Mouse (Mus musculus) ES-Bruce4 (cell line): ENCODE data around the gene Pm20d2. TPM values are rescaled to one million over a fixed set of nuclear protein-coding genes. Genes with fewer than 3 reads are reported as not detected.

Source experiments
- H3K27ac ChIP-seq: 2 replicates; pipeline ENCODE4 v1.5.1; 2012; ENCODE audit warnings: low read length, inconsistent platforms; ENCODE audit not compliant: insufficient read depth
- H3K27me3 ChIP-seq: 2 replicates; pipeline ENCODE4 v1.6.1; 2012; ENCODE audit warnings: mild to moderate bottlenecking, low read length, inconsistent platforms; ENCODE audit not compliant: control insufficient read depth, poor library complexity, insufficient read depth, severe bottlenecking
- H3K36me3 ChIP-seq: 2 replicates; pipeline ENCODE4 v1.6.1; 2012; ENCODE audit warnings: inconsistent platforms, mild to moderate bottlenecking, low read length, moderate library complexity; ENCODE audit not compliant: control insufficient read depth, poor library complexity, insufficient read depth, severe bottlenecking
- H3K4me1 ChIP-seq: one replicate; pipeline ENCODE4 v1.8.1; 2011; ENCODE audit warnings: low read length; ENCODE audit not compliant: control insufficient read depth, insufficient read depth
- H3K4me3 ChIP-seq: 2 replicates; pipeline ENCODE4 v1.5.1; 2011; ENCODE audit warnings: low read depth, mild to moderate bottlenecking, low read length
- H3K9ac ChIP-seq: 2 replicates; pipeline ENCODE4 v1.6.1; 2012; ENCODE audit warnings: low read depth, mild to moderate bottlenecking, inconsistent platforms; ENCODE audit not compliant: poor library complexity, severe bottlenecking
- H3K9me3 ChIP-seq: replicated peaks from 2 replicates; pipeline ENCODE4 v1.6.1; 2012; ENCODE audit warnings: mild to moderate bottlenecking, low read length, inconsistent platforms; ENCODE audit not compliant: control insufficient read depth, poor library complexity, insufficient read depth, severe bottlenecking
- CTCF ChIP-seq: IDR thresholded peaks from one replicate; pipeline ENCODE4 v1.8.1; 2011; ENCODE audit warnings: low read depth, low read length
- EP300 ChIP-seq: IDR thresholded peaks from 2 replicates; pipeline ENCODE4 v1.6.1; 2011; ENCODE audit warnings: low read depth, low read length; ENCODE audit not compliant: insufficient read depth
- POLR2A ChIP-seq: IDR thresholded peaks from one replicate; pipeline ENCODE4 v1.8.1; 2011; ENCODE audit warnings: low read length; ENCODE audit not compliant: insufficient read depth
- polyA plus RNA-seq: library from polyadenylated mRNA; stranded (reverse); fragments of >200 nt; gene quantifications from 2 replicates; pipeline ENCODE4 v1.2.4, GENCODE M21; 2011; ENCODE audit warnings: low read depth; ENCODE audit not compliant: missing spikeins, insufficient read depth, insufficient read length

Gene Pm20d2
- polyA plus RNA-seq, 1 experiment: 4.4 TPM

DNA sequence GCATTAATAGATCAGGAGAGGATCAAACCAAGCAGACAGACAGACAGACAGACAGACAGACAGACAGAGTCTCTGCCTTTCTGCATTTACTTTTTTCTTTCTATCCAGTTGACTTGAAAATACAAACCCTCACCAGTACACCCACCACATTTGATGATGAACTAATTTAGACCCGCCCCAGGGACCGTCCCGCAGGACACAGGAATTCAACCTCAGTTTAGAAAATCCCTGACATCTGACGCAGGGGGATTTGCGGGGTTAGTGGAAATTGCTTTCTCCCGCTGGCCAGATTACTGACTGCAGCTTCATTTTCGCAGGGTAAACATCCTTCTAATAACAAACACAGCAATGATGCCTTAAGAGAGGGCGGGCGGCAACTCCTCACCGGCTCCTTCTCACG lies 57.3 kb downstream of the Pm20d2 start, which contains the start of gene Gabrr1:
Gabrr1 (plus strand) TSS at position 301 of the 400 bp plus-strand sequence.
- H3K4me3 ChIP-seq: no peak within 1 kb of the TSS
- no peaks in the 10 kb centered on the region for H3K36me3 ChIP-seq
- H3K27ac ChIP-seq: no peak within 1 kb of the TSS
- no peaks in the 10 kb centered on the region for H3K27me3 ChIP-seq
- H3K9me3 ChIP-seq: no peaks in the 10 kb centered on the region
- H3K4me1 ChIP-seq: no peaks in the 10 kb centered on the region
- no peak within 1 kb of the TSS for H3K9ac ChIP-seq
- TF ChIP-seq EP300 (no peak), CTCF (no peak), POLR2A (no peak)

DNA sequence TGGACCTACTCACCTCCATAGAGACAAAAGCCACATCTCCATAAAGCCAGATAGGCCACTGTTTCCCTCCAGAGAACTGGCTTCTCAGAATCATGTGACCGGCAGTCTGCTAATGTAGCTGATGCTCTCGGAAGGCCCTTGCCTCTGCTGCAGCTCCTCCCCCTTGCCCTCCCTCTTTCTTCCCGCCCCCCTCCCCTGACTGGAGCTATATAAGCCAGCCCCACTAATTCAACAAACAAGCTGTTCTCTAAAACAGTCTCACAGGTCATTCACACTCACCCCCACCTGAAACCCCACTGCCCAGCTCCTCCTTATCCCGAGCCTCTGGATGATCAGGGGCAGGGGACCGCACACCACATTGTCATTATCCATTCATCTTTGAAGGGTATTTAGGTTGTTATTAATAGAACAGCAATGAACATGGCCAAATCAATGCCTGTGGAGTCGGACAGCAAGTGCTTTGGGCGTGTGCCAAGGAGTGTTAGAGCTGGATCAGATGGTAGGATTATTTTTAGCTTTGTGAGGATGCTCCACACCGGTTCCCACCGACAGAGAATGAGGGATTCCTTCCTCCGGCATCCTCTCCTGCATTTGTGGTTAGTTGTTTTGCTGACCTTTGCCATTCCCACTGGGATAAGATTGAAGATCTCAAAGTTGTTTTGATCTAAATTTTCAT lies 64.0 kb downstream of the Pm20d2 start:
- no peaks in the 10 kb centered on the region for H3K4me1 ChIP-seq
- TF ChIP-seq CTCF (no peak), POLR2A (no peak), EP300 (no peak)
- no peaks in the 10 kb centered on the region for H3K27me3 ChIP-seq

GRCm38 (mm10) chr4:33124493-33124892 lies 65.0 kb downstream of the Pm20d2 start:
- Histone ChIP-seq H3K4me3 (no peak overlapping the region), H3K4me1 (no peaks in the 10 kb centered on the region), H3K27ac (no peak overlapping the region), H3K36me3 (no peaks in the 10 kb centered on the region), H3K9me3 (no peaks in the 10 kb centered on the region), H3K27me3 (no peaks in the 10 kb centered on the region), H3K9ac (no peak overlapping the region)
- TF ChIP-seq CTCF: peak; percentile 33
- TF ChIP-seq EP300: no peak

More for the DNA sequence above, 64.0 kb downstream of the Pm20d2 start:
- H3K9me3 ChIP-seq: no peaks in the 10 kb centered on the region
- H3K27ac ChIP-seq: no peak overlapping the region
- H3K9ac ChIP-seq: no peak overlapping the region
- no peaks in the 10 kb centered on the region for H3K36me3 ChIP-seq
- no peak overlapping the region for H3K4me3 ChIP-seq

Other genes with a start within 250 kb of the Pm20d2 start
- gene Ankrd6, start 238.9 kb downstream of the Pm20d2 start, polyA plus RNA-seq: 11.8 and 12.0 TPM in 2 replicates
- 27.0 and 27.2 TPM in 2 replicates for gene Rragd, start 206.7 kb downstream of the Pm20d2 start, polyA plus RNA-seq
- gene Ube2j1, start 158.3 kb downstream of the Pm20d2 start, polyA plus RNA-seq: 31.1 and 34.3 TPM in 2 replicates
- not detected in 2 replicates for gene Gabrr2, start 126.7 kb downstream of the Pm20d2 start, polyA plus RNA-seq
- gene Gabrr1, start 57.2 kb downstream of the Pm20d2 start, polyA plus RNA-seq: not detected in 2 replicates
- gene Srsf12, start 19.3 kb upstream of the Pm20d2 start, polyA plus RNA-seq: 5.3 and 6.2 TPM in 2 replicates
- gene Pnrc1, start 100.4 kb upstream of the Pm20d2 start, polyA plus RNA-seq: 70.2 and 72.9 TPM in 2 replicates
- 48.5 and 51.9 TPM in 2 replicates for gene Rngtt, start 120.6 kb upstream of the Pm20d2 start, polyA plus RNA-seq